Mouse (Mus musculus) gastrocnemius, postnatal 36 days (tissue): ENCODE results near the gene Vmn2r52. TPM values are rescaled to one million over a fixed set of nuclear protein-coding genes. Genes with fewer than 3 reads are reported as not detected.
"Not testable (repeated sequence)": the region's sequence is repeated elsewhere in the genome, so short reads cannot be mapped to it uniquely, and the experiment has no call there.

ENCODE experiments used
- DNase-seq, 2 experiments: peaks; one replicate each; pipeline ENCODE4 v3.0.0; 2022
- intact Hi-C: fragments of 180-260 bp; cut with DNase I; formaldehyde crosslinking; loops from one replicate; pipeline ENCODE4 v1.15.1; 2025
- long read RNA-seq, 2 experiments: library from polyadenylated mRNA; stranded (forward); transcript quantifications; one replicate each; pipeline ENCODE4 v2.0.0; 2021
- total RNA-seq, 2 experiments: library from RNA; stranded (reverse); gene quantifications; 2 replicates each; pipeline ENCODE4 v1.2.3; 2021

The Vmn2r52 gene
- not detected for total RNA-seq
- long read RNA-seq, experiment 1 = 0 reads
- long read RNA-seq, experiment 2 = 0 reads

DNA sequence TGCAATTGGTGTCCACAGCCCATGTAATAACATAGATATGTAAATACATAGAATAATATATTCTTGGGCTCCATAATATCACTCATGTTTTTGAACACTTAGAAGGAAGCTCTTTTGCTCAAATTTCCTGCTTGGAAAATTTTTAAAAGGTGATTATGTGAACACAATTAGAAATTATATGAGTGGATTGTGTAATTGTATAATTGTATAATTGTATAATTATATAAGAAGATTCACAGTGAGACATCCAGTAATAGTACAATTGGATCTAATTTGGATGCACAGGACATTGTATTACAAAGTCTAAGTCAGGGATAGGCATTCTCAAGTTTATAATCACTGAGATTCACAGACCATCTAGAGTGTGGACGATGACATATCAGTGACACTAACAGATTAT is at the start of gene Vmn2r52:
Vmn2r52 (minus strand) TSS at position 101 of the 400 bp plus-strand sequence.
- intact Hi-C loops = no loop called here
- no peak for DNase-seq

DNA sequence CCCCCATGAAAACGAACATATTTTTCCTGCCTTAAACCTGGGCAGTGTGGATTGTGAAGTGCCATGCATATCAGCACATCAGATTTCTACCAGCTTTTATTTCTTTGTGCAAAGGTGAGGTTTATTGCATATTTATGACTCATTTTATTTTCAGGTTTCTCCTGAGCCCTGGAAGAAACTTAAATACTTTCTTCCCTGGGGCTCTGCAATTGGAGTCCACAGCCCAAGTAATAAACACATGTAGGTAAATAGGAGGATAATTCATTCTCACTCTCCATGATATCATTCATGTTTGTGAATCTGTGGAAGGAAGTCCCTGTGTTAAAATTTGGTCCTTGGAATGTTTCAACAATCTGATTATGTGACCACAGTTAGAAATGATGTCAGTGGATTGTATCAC is 70.7 kb downstream of the Vmn2r52 start, which contains the start of gene Vmn2r51:
Vmn2r51 (minus strand) TSS at position 101 of the 400 bp plus-strand sequence.
- intact Hi-C loops = not testable (repeated sequence)

More for the DNA sequence above, 70.7 kb downstream of the Vmn2r52 start, which contains the start of gene Vmn2r51:
- not testable (repeated sequence) for DNase-seq

Other genes starting within 250 kb of the Vmn2r52 start
- gene Vmn2r48, start 223.0 kb downstream of the Vmn2r52 start, total RNA-seq = not detected
- gene Vmn2r49, start 184.3 kb downstream of the Vmn2r52 start, total RNA-seq = not detected
- gene Vmn2r50, start 123.3 kb downstream of the Vmn2r52 start, total RNA-seq = not detected
- gene Vmn2r51, start 70.8 kb downstream of the Vmn2r52 start, total RNA-seq = not detected
- not detected for gene Vmn1r66, start 101.4 kb upstream of the Vmn2r52 start, total RNA-seq